Mouse (Mus musculus) CH12.LX (cell line): ENCODE measurements around the gene Olfr656. TPM values are rescaled to one million over a fixed set of nuclear protein-coding genes. Genes with fewer than 3 reads are reported as not detected.

Experiments used
- DNase-seq: peaks from one replicate; pipeline ENCODE4 v3.0.0-alpha.2; 2013; ENCODE audit errors: extremely low read depth
- H3K27ac ChIP-seq: 2 replicates; pipeline ENCODE4 v1.5.1; 2012; ENCODE audit warnings: low read depth, mild to moderate bottlenecking, control low read depth, moderate library complexity; ENCODE audit not compliant: insufficient read depth
- H3K27me3 ChIP-seq: replicated peaks from 2 replicates; pipeline ENCODE3; 2012; ENCODE audit warnings: inconsistent platforms
- H3K36me3 ChIP-seq, 2 experiments: replicated peaks in 1 of 2; 2 replicates each; pipeline versions ENCODE3 to v1.6.1; 2012; ENCODE audit warnings: inconsistent platforms in 1 of 2, low read length in 1 of 2, mild to moderate bottlenecking in 1 of 2, mixed read lengths in 1 of 2, moderate library complexity in 1 of 2; ENCODE audit not compliant: control insufficient read depth in 1 of 2, insufficient read depth in 1 of 2
- H3K4me1 ChIP-seq, 2 experiments: 2 replicates each; pipeline ENCODE4 v1.6.1; 2012; ENCODE audit warnings: inconsistent platforms in 1 of 2, moderate library complexity in 1 of 2; ENCODE audit not compliant: insufficient read depth in 2 of 2, control insufficient read depth in 1 of 2
- H3K4me2 ChIP-seq: 2 replicates; pipeline ENCODE4 v1.6.1; 2012; ENCODE audit warnings: low read depth, mild to moderate bottlenecking, control low read depth; ENCODE audit not compliant: poor library complexity, insufficient read depth, severe bottlenecking
- H3K4me3 ChIP-seq, 3 experiments: fragments of 150-350 bp in 1 of 3; sonication (generic) in 1 of 3; replicated peaks in 1 of 3; 2 replicates each; pipeline versions ENCODE3 to v1.5.1; 2011 to 2012; ENCODE audit warnings: low read depth in 2 of 3, low read length in 2 of 3, mild to moderate bottlenecking in 2 of 3, moderate library complexity in 2 of 3, control low read depth in 1 of 3, improper control_type of control experiment in 1 of 3, inconsistent platforms in 1 of 3, mixed read lengths in 1 of 3; ENCODE audit not compliant: poor library complexity in 1 of 3
- H3K79me2 ChIP-seq: replicated peaks from 2 replicates; pipeline ENCODE4 v1.6.1; 2012; ENCODE audit warnings: mild to moderate bottlenecking, moderate library complexity; ENCODE audit not compliant: control insufficient read depth, poor library complexity, insufficient read depth, severe bottlenecking; ENCODE audit errors: extremely low read depth
- H3K9ac ChIP-seq: 2 replicates; pipeline ENCODE4 v1.6.1; 2012; ENCODE audit warnings: low read depth, mild to moderate bottlenecking, control low read depth, moderate library complexity; ENCODE audit not compliant: insufficient read depth
- H3K9me3 ChIP-seq: replicated peaks from 2 replicates; pipeline ENCODE3; 2012; ENCODE audit warnings: low read length, inconsistent platforms, mixed read lengths
- BHLHE40 ChIP-seq: IDR thresholded peaks from 2 replicates; pipeline ENCODE4 v1.6.1; 2011; ENCODE audit warnings: mild to moderate bottlenecking, low read depth, low read length, improper control_type of control experiment
- CHD1 ChIP-seq: IDR thresholded peaks from 2 replicates; pipeline ENCODE4 v1.6.1; 2012; ENCODE audit warnings: low read depth, low read length, improper control_type of control experiment, inconsistent platforms
- CHD2 ChIP-seq: IDR thresholded peaks from 2 replicates; pipeline ENCODE4 v1.6.1; 2011; ENCODE audit warnings: low read length, improper control_type of control experiment
- CTCF ChIP-seq, 2 experiments: IDR thresholded peaks in 1 of 2; conservative IDR thresholded peaks in 1 of 2; 2 replicates each; pipeline ENCODE4 v1.5.1; 2011 to 2012; ENCODE audit warnings: low read depth in 2 of 2, low read length in 2 of 2, improper control_type of control experiment in 1 of 2, inconsistent platforms in 1 of 2, mild to moderate bottlenecking in 1 of 2, moderate library complexity in 1 of 2
- E2F4 ChIP-seq: IDR thresholded peaks from 2 replicates; pipeline ENCODE4 v1.6.1; 2011; ENCODE audit warnings: low read depth, low read length, improper control_type of control experiment; ENCODE audit not compliant: insufficient replicate concordance
- EP300 ChIP-seq: IDR thresholded peaks from 2 replicates; pipeline ENCODE4 v1.6.1; 2011; ENCODE audit warnings: low read length, improper control_type of control experiment
- ETS1 ChIP-seq: conservative IDR thresholded peaks from 2 replicates; pipeline ENCODE4 v1.6.1; 2012; ENCODE audit warnings: low read depth, mild to moderate bottlenecking, inconsistent platforms, low read length, improper control_type of control experiment, moderate library complexity
- HCFC1 ChIP-seq: IDR thresholded peaks from 2 replicates; pipeline ENCODE4 v1.6.1; 2012; ENCODE audit warnings: low read depth, mild to moderate bottlenecking, inconsistent platforms, low read length, improper control_type of control experiment
- JUN ChIP-seq: IDR thresholded peaks from 2 replicates; pipeline ENCODE4 v1.6.1; 2011; ENCODE audit warnings: low read depth, mild to moderate bottlenecking, low read length, improper control_type of control experiment, moderate library complexity; ENCODE audit not compliant: insufficient read depth
- KAT2A ChIP-seq: IDR thresholded peaks from 2 replicates; pipeline ENCODE4 v1.6.1; 2012; ENCODE audit warnings: low read length, improper control_type of control experiment, inconsistent platforms; ENCODE audit not compliant: insufficient replicate concordance
- MAZ ChIP-seq: IDR thresholded peaks from 2 replicates; pipeline ENCODE4 v1.6.1; 2012; ENCODE audit warnings: low read depth, mild to moderate bottlenecking, inconsistent platforms, low read length, improper control_type of control experiment, moderate library complexity
- MEF2A ChIP-seq: IDR thresholded peaks from 2 replicates; pipeline ENCODE4 v1.6.1; 2014; ENCODE audit warnings: low read depth, mild to moderate bottlenecking, inconsistent platforms, low read length, improper control_type of control experiment, borderline replicate concordance
- MXI1 ChIP-seq: IDR thresholded peaks from 2 replicates; pipeline ENCODE4 v1.6.1; 2011; ENCODE audit warnings: mild to moderate bottlenecking, low read depth, low read length, improper control_type of control experiment
- MYC ChIP-seq: IDR thresholded peaks from 2 replicates; pipeline ENCODE4 v1.6.1; 2011; ENCODE audit warnings: low read depth, mild to moderate bottlenecking, improper control_type of control experiment, low read length
- NRF1 ChIP-seq: IDR thresholded peaks from 2 replicates; pipeline ENCODE4 v1.6.1; 2014; ENCODE audit warnings: low read depth, mild to moderate bottlenecking, inconsistent platforms, low read length, improper control_type of control experiment, moderate library complexity
- RAD21 ChIP-seq: IDR thresholded peaks from 2 replicates; pipeline ENCODE4 v1.6.1; 2011; ENCODE audit warnings: low read depth, mild to moderate bottlenecking, low read length, improper control_type of control experiment, moderate library complexity
- RCOR1 ChIP-seq: conservative IDR thresholded peaks from 2 replicates; pipeline ENCODE4 v1.6.1; 2012; ENCODE audit warnings: low read depth, mild to moderate bottlenecking, inconsistent platforms, low read length, improper control_type of control experiment
- SIN3A ChIP-seq: IDR thresholded peaks from 2 replicates; pipeline ENCODE4 v1.6.1; 2012; ENCODE audit warnings: low read length, improper control_type of control experiment, inconsistent platforms
- TCF12 ChIP-seq: IDR thresholded peaks from 2 replicates; pipeline ENCODE4 v1.6.1; 2014; ENCODE audit warnings: low read depth, mild to moderate bottlenecking, inconsistent platforms, low read length, improper control_type of control experiment
- UBTF ChIP-seq: IDR thresholded peaks from 2 replicates; pipeline ENCODE4 v1.6.1; 2012; ENCODE audit warnings: low read depth, mild to moderate bottlenecking, inconsistent platforms, low read length, improper control_type of control experiment, moderate library complexity
- USF1 ChIP-seq: IDR thresholded peaks from 2 replicates; pipeline ENCODE4 v1.6.1; 2014; ENCODE audit warnings: low read depth, mild to moderate bottlenecking, inconsistent platforms, low read length, improper control_type of control experiment
- USF2 ChIP-seq: conservative IDR thresholded peaks from 2 replicates; pipeline ENCODE4 v1.6.1; 2011; ENCODE audit warnings: low read depth, low read length, improper control_type of control experiment
- ZKSCAN1 ChIP-seq: IDR thresholded peaks from 2 replicates; pipeline ENCODE4 v1.6.1; 2012; ENCODE audit warnings: low read depth, inconsistent platforms, low read length, improper control_type of control experiment, borderline replicate concordance
- ZMIZ1 ChIP-seq: IDR thresholded peaks from 2 replicates; pipeline ENCODE4 v1.6.1; 2012; ENCODE audit warnings: low read depth, mild to moderate bottlenecking, inconsistent platforms, low read length, improper control_type of control experiment
- ZNF384 ChIP-seq: IDR thresholded peaks from 2 replicates; pipeline ENCODE4 v1.6.1; 2012; ENCODE audit warnings: low read depth, low read length, improper control_type of control experiment, inconsistent platforms
- dilution Hi-C: fragments of 300-500 bp; cut with MboI; formaldehyde crosslinking; loops from 2 replicates; pipeline ENCODE4 v1.14.3; 2020; ENCODE audit warnings: low sequenced_read_pairs; ENCODE audit not compliant: extremely low pct_unique_long_range_greater_than_20kb, extremely low pct_ligation_motif_present
- in situ Hi-C: fragments of 300-500 bp; cut with MboI; formaldehyde crosslinking; loops from 3 replicates; pipeline ENCODE4 v1.14.3; 2019; ENCODE audit warnings: low sequenced_read_pairs, low pct_ligation_motif_present, low pct_unique_long_range_greater_than_20kb, mixed read lengths
- polyA plus RNA-seq: library from polyadenylated mRNA; unstranded; fragments of >175 nt; gene quantifications from 2 replicates; pipeline ENCODE4 v1.2.1, GENCODE M21; 2012; ENCODE audit warnings: low read depth; ENCODE audit not compliant: insufficient read length
- total RNA-seq, 2 experiments: library from RNA; depleted of rRNA; stranded (reverse); fragments of 300-350 nt in 1 of 2; fragments of >200 nt in 1 of 2; gene quantifications; 2 replicates each; pipeline ENCODE4 v1.2.3; 2012 to 2014

Olfr656 gene
- total and polyA plus RNA-seq, 3 experiments, result not detected

DNA sequence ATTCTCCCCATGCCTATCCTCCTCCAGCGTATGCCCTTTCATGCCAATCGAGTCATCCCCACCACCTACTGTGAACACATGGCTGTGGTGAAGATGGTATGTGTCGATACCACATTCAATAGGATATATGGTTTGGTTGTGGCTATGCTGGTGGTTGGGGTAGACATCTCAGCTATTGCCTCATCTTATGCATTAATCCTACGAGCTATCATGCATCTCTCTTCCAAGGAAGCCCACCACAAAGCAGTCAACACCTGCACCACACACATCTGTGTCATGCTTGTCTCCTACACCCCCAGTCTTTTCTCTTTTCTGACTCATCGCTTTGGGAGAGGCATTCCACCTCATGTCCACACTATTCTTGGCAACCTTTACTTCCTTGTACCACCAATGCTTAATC lies 25.5 kb upstream of the Olfr656 start:
- in situ Hi-C loops, result loop anchor here (25.0 kb wide), 1 partner anchor 226 kb away; the partner anchor contains the start of genes Trim12c and Trim30b

DNA sequence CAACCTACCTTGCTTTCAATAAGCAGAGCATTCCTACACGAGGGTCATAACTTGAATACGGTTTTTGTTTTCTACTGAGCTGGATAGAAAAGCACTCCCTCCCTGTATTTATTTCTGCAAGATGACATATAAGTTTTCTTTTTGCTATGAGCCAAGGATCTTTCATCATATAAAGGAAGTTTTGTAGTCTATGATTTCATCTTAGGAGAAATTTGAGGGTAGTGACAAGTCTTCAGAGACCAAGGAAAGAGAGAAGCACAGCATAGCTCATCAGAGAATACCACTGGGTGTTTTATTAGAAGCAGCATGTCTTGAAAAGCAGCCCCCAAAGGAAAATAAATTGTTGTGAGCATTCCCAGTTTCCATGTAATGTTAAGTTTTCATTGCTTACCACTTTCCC lies 12.1 kb upstream of the Olfr656 start, which contains the start of gene Olfr655:
Gene Olfr655 (minus strand): TSS at position 101 of the 400 bp plus-strand sequence.
- H3K27me3 ChIP-seq, result no peaks in the 10 kb centered on the region
- H3K79me2 ChIP-seq, result no peaks in the 10 kb centered on the region
- TF ChIP-seq MAZ (no peak), E2F4 (no peak), HCFC1 (no peak)
- H3K4me3 ChIP-seq, result no peak within 1 kb of the TSS
- DNase-seq, result no peak
- no peak within 1 kb of the TSS for H3K27ac ChIP-seq
- H3K9ac ChIP-seq, result no peak within 1 kb of the TSS
- dilution Hi-C loops (no loop called here), in situ Hi-C loops (no loop called here)
- H3K4me1 ChIP-seq, result no peaks in the 10 kb centered on the region; a peak in 1 of 4 replicates
- H3K4me2 ChIP-seq, result no peak within 1 kb of the TSS
- no peaks in the 10 kb centered on the region for H3K36me3 ChIP-seq
- no peaks in the 10 kb centered on the region for H3K9me3 ChIP-seq

More for the DNA sequence above, 25.5 kb upstream of the Olfr656 start:
- no peak for TF ChIP-seq CTCF (conservative IDR thresholded peaks at IDR 0.05 in 1 of 2, IDR thresholded peaks at IDR 0.05 in 1 of 2; ENCODE audit: low read depth in 2 of 2, low read length in 2 of 2)
- no peak for TF ChIP-seq E2F4
- no peak for TF ChIP-seq MYC
- TF ChIP-seq KAT2A, result no peak
- no peak for TF ChIP-seq BHLHE40
- no peak for TF ChIP-seq MXI1
- TF ChIP-seq ZMIZ1, result no peak
- no peak for DNase-seq
- H3K27me3 ChIP-seq, result no peaks in the 10 kb centered on the region
- no peak overlapping the region for H3K27ac ChIP-seq
- no peaks in the 10 kb centered on the region for H3K36me3 ChIP-seq
- no peak overlapping the region for H3K9ac ChIP-seq
- dilution Hi-C loops, result no loop called here
- H3K4me1 ChIP-seq, result peaks cover 0 to 4% of the 10 kb centered on the region in 2 experiments; a peak in 2 of 4 replicates
- no peaks in the 10 kb centered on the region for H3K79me2 ChIP-seq
- H3K4me3 ChIP-seq, result no peak overlapping the region
- no peaks in the 10 kb centered on the region for H3K9me3 ChIP-seq
- H3K4me2 ChIP-seq, result no peak overlapping the region

DNA sequence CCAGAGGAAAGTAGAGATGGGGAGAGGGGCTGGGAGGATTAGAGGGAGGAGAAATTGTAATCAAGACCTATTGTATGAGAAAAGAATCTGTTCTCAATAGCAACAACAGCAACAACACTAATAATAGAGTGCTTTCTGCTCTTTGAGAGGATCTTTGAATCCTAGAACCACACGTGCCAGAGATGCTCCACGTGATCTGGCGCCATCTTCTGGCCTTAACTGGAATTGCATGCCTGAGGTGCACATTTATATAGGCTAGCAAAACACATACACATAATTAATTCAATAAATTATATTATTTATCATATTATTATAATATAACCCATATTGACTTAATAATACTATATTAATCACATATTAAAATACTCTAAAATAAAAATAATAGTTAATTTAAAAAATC lies 10.6 kb upstream of the Olfr656 start:
- H3K4me1 ChIP-seq, result no peaks in the 10 kb centered on the region
- in situ Hi-C loops, result no loop called here
- peak; percentile 70 for DNase-seq
- H3K79me2 ChIP-seq, result no peaks in the 10 kb centered on the region
- H3K36me3 ChIP-seq, result no peaks in the 10 kb centered on the region
- no peak overlapping the region for H3K4me3 ChIP-seq
- no peak overlapping the region for H3K4me2 ChIP-seq
- H3K27me3 ChIP-seq, result no peaks in the 10 kb centered on the region
- no peaks in the 10 kb centered on the region for H3K9me3 ChIP-seq
- dilution Hi-C loops, result no loop called here
- no peak overlapping the region for H3K9ac ChIP-seq
- H3K27ac ChIP-seq, result no peak overlapping the region
- no peak for TF ChIP-seq USF2
- no peak for TF ChIP-seq TCF12
- TF ChIP-seq KAT2A, result no peak
- no peak for TF ChIP-seq MAZ
- TF ChIP-seq E2F4, result no peak
- no peak for TF ChIP-seq CHD2
- TF ChIP-seq RAD21, result peak; percentile 80
- TF ChIP-seq ZNF384, result no peak
- TF ChIP-seq MEF2A, result no peak
- TF ChIP-seq ZKSCAN1, result no peak
- no peak for TF ChIP-seq UBTF
- TF ChIP-seq NRF1, result no peak
- TF ChIP-seq EP300, result no peak
- no peak for TF ChIP-seq USF1
- TF ChIP-seq JUN, result no peak
- peak; percentile 98 for TF ChIP-seq BHLHE40
- no peak for TF ChIP-seq CHD1
- no peak for TF ChIP-seq SIN3A
- peak; percentile 84 for TF ChIP-seq MYC
- no peak for TF ChIP-seq RCOR1
- no peak for TF ChIP-seq ZMIZ1
- TF ChIP-seq ETS1, result no peak
